Mouse (Mus musculus) brain, embryonic 14.5 days (tissue): ENCODE results near the gene Map4k3.

Experiments used
- CTCF ChIP-seq: fragments of 200-500 bp; IDR thresholded peaks from 2 replicates; pipeline ENCODE4 v1.5.1; 2012; ENCODE audit warnings: inconsistent platforms, mild to moderate bottlenecking, moderate library complexity, borderline replicate concordance; ENCODE audit not compliant: insufficient read depth, insufficient read length; ENCODE audit errors: extremely low read depth
- POLR2A ChIP-seq: fragments of 200-500 bp; IDR thresholded peaks from 2 replicates; pipeline ENCODE4 v1.6.1; 2012; ENCODE audit warnings: mild to moderate bottlenecking, inconsistent platforms, borderline replicate concordance; ENCODE audit not compliant: poor library complexity, insufficient read depth, insufficient read length, severe bottlenecking; ENCODE audit errors: extremely low read depth

DNA sequence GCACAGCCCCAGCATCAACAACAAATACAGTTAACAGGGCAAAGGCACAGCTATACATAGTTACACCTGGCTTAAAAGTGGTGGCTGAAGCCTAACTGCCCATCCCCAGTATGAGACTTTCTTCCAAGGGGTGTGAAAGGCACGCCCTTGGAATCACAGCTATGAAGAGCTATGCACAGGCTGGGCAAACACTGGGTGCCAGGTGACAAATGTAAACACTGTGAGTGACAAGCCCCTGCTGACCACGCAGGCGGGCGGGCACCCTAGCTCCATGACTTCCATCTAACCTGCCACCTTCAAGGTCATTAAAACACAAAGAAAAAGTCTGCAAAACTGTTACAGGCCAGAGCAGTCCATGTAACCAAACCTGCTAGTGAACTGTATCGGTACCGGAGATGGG is 19.5 kb downstream of the Map4k3 start:
- TF ChIP-seq CTCF (no peak), POLR2A (no peak)
